Mouse (Mus musculus) G1E (cell line): Measurements from ENCODE around the gene Dus2. TPM values are rescaled to one million over a fixed set of nuclear protein-coding genes. Genes with fewer than 3 reads are reported as not detected.

ENCODE experiments used
- ATAC-seq: 2 replicates; pipeline ENCODE4 v1.8.0; 2016; ENCODE audit warnings: mild to moderate bottlenecking; ENCODE audit not compliant: insufficient number of reproducible peaks, poor library complexity, low FRiP score, severe bottlenecking; ENCODE audit errors: extremely low read depth
- DNase-seq: peaks from one replicate; pipeline ENCODE4 v3.0.0; 2012; ENCODE audit warnings: low spot score
- H3K27me3 ChIP-seq: 2 replicates; pipeline ENCODE4 v1.6.1; 2012; ENCODE audit warnings: mild to moderate bottlenecking, low read length, inconsistent platforms; ENCODE audit not compliant: insufficient read depth
- H3K36me3 ChIP-seq: replicated peaks from 2 replicates; pipeline ENCODE3; 2012; ENCODE audit warnings: mild to moderate bottlenecking, inconsistent platforms
- H3K4me1 ChIP-seq: 2 replicates; pipeline ENCODE4 v1.6.1; 2012; ENCODE audit warnings: low read depth, low read length, inconsistent platforms, mixed read lengths; ENCODE audit not compliant: insufficient read depth
- H3K4me3 ChIP-seq: 2 replicates; pipeline ENCODE4 v1.5.1; 2012; ENCODE audit warnings: low read depth, mild to moderate bottlenecking, inconsistent platforms, low read length, moderate library complexity, mixed read lengths
- H3K9me3 ChIP-seq: replicated peaks from 2 replicates; pipeline ENCODE4 v1.6.1; 2012; ENCODE audit warnings: inconsistent platforms
- CTCF ChIP-seq: IDR thresholded peaks from 2 replicates; pipeline ENCODE4 v1.5.1; 2012; ENCODE audit warnings: low read depth, low read length, inconsistent platforms, mixed read lengths
- GATA1 ChIP-seq: IDR thresholded peaks from 2 replicates; pipeline ENCODE4 v1.6.1; 2012; ENCODE audit warnings: borderline replicate concordance, low read length, inconsistent platforms, mixed read lengths
- GATA2 ChIP-seq: IDR thresholded peaks from 2 replicates; pipeline ENCODE4 v1.6.1; 2012; ENCODE audit warnings: low read depth, low read length, inconsistent platforms, borderline replicate concordance
- POLR2AphosphoS5 ChIP-seq: IDR thresholded peaks from 2 replicates; pipeline ENCODE4 v1.6.1; 2012; ENCODE audit warnings: low read depth, low read length, inconsistent platforms; ENCODE audit not compliant: insufficient replicate concordance
- TAL1 ChIP-seq: conservative IDR thresholded peaks from 2 replicates; pipeline ENCODE4 v1.6.1; 2012; ENCODE audit warnings: low read depth, low read length, inconsistent platforms, mixed read lengths
- polyA plus RNA-seq: library from polyadenylated mRNA; stranded (reverse); fragments of >175 nt; gene quantifications from 2 replicates; pipeline ENCODE4 v1.2.3, GENCODE M21; 2012
- total RNA-seq, 2 experiments: library from RNA; stranded (forward) in 1 of 2; stranded (reverse) in 1 of 2; fragments of 200-1000 nt in 1 of 2; fragments of >200 nt in 1 of 2; fragmentation: Nextera tagmentation in 1 of 2; gene quantifications; 2 replicates each; pipeline ENCODE4 v1.2.3; 2014 to 2017

Gene Dus2
- total and polyA plus RNA-seq, 3 experiments = 3.9 to 21.7 (median 14.2) TPM

GRCm38 (mm10) chr8:106058731-106059612, 67.8 kb downstream of the Dus2 start, which contains the start of gene Nfatc3:
Nfatc3 (plus strand) TSS chr8:106058840.
- no peaks in the 10 kb centered on the region for H3K9me3 ChIP-seq

GRCm38 (mm10) chr8:106059613-106060371, 68.7 kb downstream of the Dus2 start:
- H3K36me3 ChIP-seq = peaks cover 25% of the 10 kb centered on the region
- no peak for ATAC-seq

More at GRCm38 (mm10) chr8:106058731-106059612, 67.8 kb downstream of the Dus2 start, which contains the start of gene Nfatc3:
- Histone ChIP-seq H3K36me3 (peaks cover 31% of the 10 kb centered on the region), H3K27me3 (no peaks in the 10 kb centered on the region), H3K4me1 (peaks cover 45% of the 10 kb centered on the region), H3K4me3 (peak within 1 kb of the TSS; percentile 95)
- peak; percentile 39; the same call in 1 of the 2 replicates for TF ChIP-seq POLR2AphosphoS5
- TF ChIP-seq TAL1 = no peak
- no peak for TF ChIP-seq GATA2
- TF ChIP-seq CTCF = no peak
- ATAC-seq = peak; percentile 90
- DNase-seq = peak; percentile 90

GRCm38 (mm10) chr8:106060521-106060920, 69.4 kb downstream of the Dus2 start:
- no peak for DNase-seq
- H3K36me3 ChIP-seq = peaks cover 18% of the 10 kb centered on the region
- H3K4me1 ChIP-seq = peaks cover 45% of the 10 kb centered on the region
- peak overlapping the region; percentile 95 for H3K4me3 ChIP-seq
- no peaks in the 10 kb centered on the region for H3K9me3 ChIP-seq
- no peaks in the 10 kb centered on the region for H3K27me3 ChIP-seq
- no peak for TF ChIP-seq POLR2AphosphoS5
- TF ChIP-seq GATA1 = no peak
- TF ChIP-seq TAL1 = no peak
- no peak for TF ChIP-seq CTCF
- TF ChIP-seq GATA2 = no peak
- no peak for ATAC-seq

More at GRCm38 (mm10) chr8:106059613-106060371, 68.7 kb downstream of the Dus2 start:
- TF ChIP-seq GATA2 = no peak
- TF ChIP-seq CTCF = no peak
- TF ChIP-seq GATA1 = no peak
- TF ChIP-seq POLR2AphosphoS5 = no peak
- no peak for TF ChIP-seq TAL1
- no peaks in the 10 kb centered on the region for H3K9me3 ChIP-seq
- H3K27me3 ChIP-seq = no peaks in the 10 kb centered on the region
- peaks cover 42% of the 10 kb centered on the region for H3K4me1 ChIP-seq
- H3K4me3 ChIP-seq = peak overlapping the region; percentile 95
- peak; percentile 59 for DNase-seq

- H3K4me3 ChIP-seq = no peak overlapping the region; the same call in 1 of the 2 replicates
Observed at GRCm38 (mm10) chr8:106061686-106062085, 70.5 kb downstream of the Dus2 start.

GRCm38 (mm10) chr8:106063046-106063445, 71.9 kb downstream of the Dus2 start:
- peak; percentile 17; the same call in 1 of the 2 replicates for ATAC-seq
- TF ChIP-seq TAL1 (no peak), POLR2AphosphoS5 (no peak), GATA2 (no peak), CTCF (no peak), GATA1 (no peak)
- peak; percentile 28 for DNase-seq
- Histone ChIP-seq H3K36me3 (peaks cover 8% of the 10 kb centered on the region), H3K4me1 (peaks cover 38% of the 10 kb centered on the region), H3K9me3 (no peaks in the 10 kb centered on the region), H3K4me3 (no peak overlapping the region; the same call in 1 of the 2 replicates), H3K27me3 (no peaks in the 10 kb centered on the region)

More at GRCm38 (mm10) chr8:106061686-106062085, 70.5 kb downstream of the Dus2 start:
- H3K4me1 ChIP-seq = peaks cover 44% of the 10 kb centered on the region
- ATAC-seq (no peak), DNase-seq (no peak)
- no peaks in the 10 kb centered on the region for H3K27me3 ChIP-seq
- no peak for TF ChIP-seq POLR2AphosphoS5
- TF ChIP-seq GATA1 = no peak
- TF ChIP-seq TAL1 = no peak
- TF ChIP-seq GATA2 = no peak
- TF ChIP-seq CTCF = no peak
- peaks cover 10% of the 10 kb centered on the region for H3K36me3 ChIP-seq
- no peaks in the 10 kb centered on the region for H3K9me3 ChIP-seq

GRCm38 (mm10) chr8:106066721-106067120, 75.6 kb downstream of the Dus2 start:
- Histone ChIP-seq H3K9me3 (no peaks in the 10 kb centered on the region), H3K4me3 (no peak overlapping the region), H3K36me3 (peaks cover 15% of the 10 kb centered on the region), H3K4me1 (peaks cover 31% of the 10 kb centered on the region), H3K27me3 (no peaks in the 10 kb centered on the region)
- no peak for TF ChIP-seq GATA2
- no peak for TF ChIP-seq CTCF
- ATAC-seq = no peak
- DNase-seq = no peak
